Mouse (Mus musculus): ENCODE measurements around the gene Dhx40.

Gene Dhx40

DNA sequence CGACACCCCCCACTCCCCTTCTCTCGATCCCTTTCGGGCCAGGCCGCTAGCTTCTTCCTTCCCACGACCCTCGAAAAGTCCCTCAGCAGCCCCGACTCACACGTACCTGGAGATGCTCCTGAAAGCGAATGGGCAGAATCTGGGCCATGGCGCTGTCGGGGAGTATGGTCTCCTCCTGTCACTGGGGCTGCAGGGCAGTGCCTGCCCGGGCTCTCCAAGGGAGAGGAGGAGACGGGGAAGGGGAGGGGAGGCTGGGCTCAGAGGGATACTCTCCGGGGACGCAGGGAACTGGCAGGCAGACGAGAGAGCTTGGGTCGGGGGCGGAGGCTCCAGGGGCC is 50.4 kb downstream of the Dhx40 start:
- in situ Hi-C loops (cut with MboI, MseI) = loop anchor here in 1 of 2 experiments (10.0 kb wide), 1 partner anchor 238 kb away; the partner anchor contains the start of gene Ypel2

DNA sequence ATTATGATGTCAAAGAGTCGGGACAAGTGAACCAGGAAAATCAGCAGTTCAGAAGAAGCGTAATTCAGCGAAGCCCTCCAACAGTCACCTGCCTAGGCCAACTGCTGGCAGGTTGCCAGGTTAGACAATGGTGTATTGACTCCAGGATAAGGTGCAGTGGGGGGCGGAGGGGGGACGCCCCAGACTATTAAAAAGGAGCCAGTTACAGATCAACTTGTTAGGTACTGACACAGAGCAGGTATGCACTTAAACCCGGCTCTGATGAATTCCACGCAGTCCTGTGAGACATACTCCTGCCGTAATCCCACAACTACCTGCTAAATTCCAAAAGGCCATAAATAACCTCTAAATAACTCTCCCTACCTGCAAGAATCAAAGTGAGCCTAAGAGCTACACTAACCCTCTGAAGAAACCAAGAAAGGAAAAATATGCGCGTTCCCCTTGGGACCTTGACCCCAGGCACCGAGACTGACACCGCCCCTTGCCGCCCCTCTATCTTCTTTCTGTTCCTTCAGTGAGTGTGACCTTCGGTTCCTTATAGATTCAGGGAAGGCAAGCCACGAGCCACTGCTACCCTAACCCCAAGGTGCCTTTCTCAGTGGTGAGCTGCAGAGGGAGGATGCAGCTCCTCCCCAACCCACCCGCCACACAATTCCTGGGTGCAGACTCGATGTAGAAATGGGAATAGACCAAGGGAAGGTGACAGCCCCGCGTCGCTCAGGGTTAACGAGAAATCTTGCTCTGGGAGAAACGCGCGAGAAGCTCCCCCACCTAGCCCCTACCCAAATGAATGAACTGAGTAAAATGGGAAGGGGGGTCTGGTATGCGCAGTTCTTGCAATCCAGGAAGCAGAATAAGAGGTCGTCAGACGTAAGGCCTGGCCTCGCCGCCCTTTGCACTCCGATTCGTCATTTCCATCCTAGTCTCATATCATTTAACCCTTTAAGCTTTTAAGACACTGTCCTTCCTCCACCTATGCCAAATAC is 51.1 kb downstream of the Dhx40 start:
- in situ Hi-C loops (cut with MboI, MseI) = loop anchor here in 1 of 2 experiments (10.0 kb wide), 1 partner anchor 238 kb away; the partner anchor contains the start of gene Ypel2

DNA sequence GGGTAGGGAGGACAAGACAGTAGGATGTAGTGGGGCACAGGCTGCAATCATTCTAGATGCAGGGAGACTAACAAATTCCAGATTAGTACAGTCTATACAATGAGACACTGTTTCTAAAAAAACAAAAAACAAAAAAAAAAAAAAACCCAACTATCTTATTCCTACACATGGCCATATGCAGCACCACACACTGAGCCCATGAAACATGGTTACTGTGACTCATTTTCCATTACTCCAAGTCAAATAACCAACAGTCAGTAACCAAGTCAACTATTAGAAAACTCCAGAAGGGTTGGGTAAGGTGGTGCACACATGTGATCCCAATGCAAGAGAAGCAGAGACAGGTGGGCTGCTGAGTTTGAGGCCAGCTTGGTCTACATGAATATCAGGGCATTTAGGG is 55.1 kb downstream of the Dhx40 start:
- in situ Hi-C loops (cut with MboI, MseI) = loop anchor here in 1 of 2 experiments (10.0 kb wide), 1 partner anchor 242 kb away; the partner anchor contains the start of gene Ypel2

DNA sequence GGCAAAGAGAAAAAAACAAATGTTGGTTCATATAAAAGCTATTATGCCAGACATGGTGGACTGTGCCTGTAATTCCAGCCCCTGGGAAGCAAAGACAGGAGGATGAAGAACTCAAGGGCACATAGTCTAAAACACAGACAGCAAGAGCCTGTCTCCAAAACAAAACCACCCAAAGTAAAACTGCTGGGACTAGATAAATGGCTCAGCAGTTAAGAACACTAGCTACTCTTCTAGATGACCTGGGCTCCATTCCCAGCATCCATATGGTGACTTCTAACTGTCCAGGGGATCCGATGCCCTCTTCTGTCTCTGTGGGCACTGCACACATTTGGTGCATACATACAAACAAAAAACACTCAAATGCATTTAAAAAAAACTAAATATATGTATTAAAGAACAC is 56.5 kb downstream of the Dhx40 start:
- in situ Hi-C loops (cut with MboI, MseI) = loop anchor here in 1 of 2 experiments (10.0 kb wide), 1 partner anchor 244 kb away; the partner anchor contains the start of gene Ypel2

DNA sequence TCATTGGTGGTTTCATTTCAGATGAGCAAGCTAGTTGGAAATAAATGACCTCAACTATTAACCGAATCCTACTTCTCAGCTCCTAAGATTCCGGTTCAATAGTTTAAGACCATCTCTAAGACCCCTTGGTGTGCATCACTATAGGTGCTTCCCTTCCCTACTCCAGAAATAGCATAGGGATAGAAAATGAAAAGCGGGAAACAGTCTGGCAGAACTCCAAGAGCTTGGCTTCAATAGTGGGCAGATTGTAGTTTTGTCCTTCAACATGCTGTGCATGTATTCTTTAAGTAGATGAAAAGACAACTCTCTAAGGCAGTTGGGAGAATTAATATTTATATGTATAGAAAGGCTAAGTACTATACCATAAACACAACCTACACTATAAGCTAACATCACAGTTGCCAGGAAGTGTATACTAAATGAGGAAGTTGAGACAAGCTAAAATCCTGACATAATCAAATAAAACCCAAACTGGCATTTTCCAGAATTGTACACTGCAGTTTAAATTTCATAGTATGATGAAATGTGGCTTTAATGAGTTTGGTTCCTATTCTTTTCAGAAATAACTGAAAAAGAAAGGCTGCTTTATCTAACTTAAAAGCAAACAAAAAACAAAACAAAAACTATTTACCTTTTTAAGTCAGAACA is 57.6 kb downstream of the Dhx40 start:
- in situ Hi-C loops (cut with MboI, MseI) = loop anchor here in 1 of 2 experiments (10.0 kb wide), 1 partner anchor 245 kb away; the partner anchor contains the start of gene Ypel2

DNA sequence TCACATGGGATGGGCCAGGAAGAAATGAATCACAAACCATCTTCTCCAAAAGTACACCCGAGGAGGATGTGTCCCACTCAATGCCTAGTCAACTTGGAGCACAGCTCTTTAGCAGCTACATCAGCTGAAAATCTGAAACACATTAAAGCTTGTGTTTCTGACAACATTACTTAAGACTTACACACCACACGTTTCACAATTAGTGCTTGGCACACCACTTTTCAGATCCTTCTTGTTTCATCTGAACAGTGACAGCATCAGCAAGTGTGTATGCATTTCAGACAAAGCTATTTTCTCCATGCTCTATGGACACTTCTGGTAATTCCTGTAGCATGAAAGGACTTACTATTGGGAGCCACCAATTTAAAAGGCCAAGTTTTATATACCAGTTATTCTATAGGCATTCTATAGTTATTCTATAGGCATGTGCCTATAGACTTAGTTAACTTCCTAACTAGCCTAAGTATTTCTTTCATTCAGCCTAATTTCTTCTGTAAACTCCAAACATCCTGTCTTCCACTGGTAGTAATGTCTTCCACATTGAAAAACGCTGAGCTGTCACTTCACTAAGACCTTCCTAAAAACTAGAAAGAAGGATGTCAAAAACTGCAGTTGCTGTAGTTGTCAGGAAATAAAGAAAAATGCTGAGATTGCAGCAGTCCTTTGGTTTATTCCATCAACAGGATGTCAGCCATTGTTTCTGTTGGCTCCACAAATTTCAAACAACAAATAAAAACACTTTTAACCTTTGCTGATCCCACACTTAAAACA is 61.7 kb downstream of the Dhx40 start:
- in situ Hi-C loops (cut with MboI, MseI) = no loop called here

DNA sequence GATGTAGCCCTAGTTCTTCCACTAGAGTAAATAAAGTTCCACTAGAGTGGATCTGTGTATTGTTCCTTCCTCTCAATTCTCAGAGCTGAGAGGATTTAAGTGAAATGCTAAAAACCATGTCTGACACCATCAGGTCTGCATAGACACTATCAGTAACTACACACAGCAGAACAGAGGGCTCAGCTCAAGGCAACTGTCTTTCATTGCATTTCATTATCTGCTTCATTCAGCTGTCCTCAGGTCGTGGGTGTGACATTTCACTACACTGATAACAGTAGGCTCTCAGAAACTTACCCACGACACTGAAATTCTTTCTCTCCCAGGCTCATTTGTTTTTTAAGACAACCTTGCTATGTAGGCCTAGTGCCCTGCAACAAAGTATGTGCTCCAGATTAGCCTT is 64.9 kb downstream of the Dhx40 start:
- in situ Hi-C loops (cut with MboI, MseI) = loop anchor here in 1 of 2 experiments (5.0 kb wide), 1 partner anchor 95 kb away; no protein-coding TSS in a partner anchor

DNA sequence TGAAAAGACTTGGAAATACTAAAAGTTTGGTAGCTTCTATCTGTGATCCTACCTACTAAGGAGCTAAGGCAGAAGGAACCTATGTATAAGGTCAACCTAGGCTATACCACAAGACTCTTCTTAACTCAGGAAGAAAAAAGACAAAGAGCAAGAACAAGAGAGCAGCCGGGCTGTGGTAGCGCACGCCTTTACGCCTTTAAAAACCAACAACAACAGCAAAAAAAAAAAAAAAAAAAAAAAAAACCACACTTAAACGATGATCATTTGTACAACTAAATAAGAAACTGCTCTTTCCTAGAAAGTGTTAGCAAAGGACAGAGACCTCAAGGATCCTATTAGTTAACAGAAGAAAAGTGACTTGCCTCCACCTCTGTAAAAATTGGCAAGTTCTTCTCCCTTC is 66.0 kb downstream of the Dhx40 start:
- in situ Hi-C loops (cut with MboI, MseI) = loop anchor here in 1 of 2 experiments (5.0 kb wide), 1 partner anchor 96 kb away; no protein-coding TSS in a partner anchor

DNA sequence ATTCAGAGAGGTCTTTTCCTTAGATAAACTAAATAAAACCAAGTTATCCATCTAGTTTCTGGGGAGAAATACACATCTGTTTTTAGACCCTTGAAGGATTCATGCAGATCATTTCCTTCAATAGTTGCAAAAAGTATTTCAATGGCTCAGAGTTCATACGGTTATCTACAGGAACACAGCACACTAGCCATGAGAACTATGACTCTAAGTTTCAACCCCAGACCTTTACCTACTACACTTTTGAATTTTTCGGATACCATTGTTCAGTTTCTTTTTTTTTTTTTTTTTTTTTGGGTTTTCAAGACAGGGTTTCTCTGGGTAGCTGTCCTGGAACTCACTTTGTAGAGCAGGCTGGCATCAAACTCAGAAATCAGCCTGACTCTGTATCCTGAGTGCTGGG is 68.1 kb downstream of the Dhx40 start:
- in situ Hi-C loops (cut with MboI, MseI) = loop anchor here in 1 of 2 experiments (5.0 kb wide), 2 partner anchors 142 to 353 kb away; no protein-coding TSS in a partner anchor

DNA sequence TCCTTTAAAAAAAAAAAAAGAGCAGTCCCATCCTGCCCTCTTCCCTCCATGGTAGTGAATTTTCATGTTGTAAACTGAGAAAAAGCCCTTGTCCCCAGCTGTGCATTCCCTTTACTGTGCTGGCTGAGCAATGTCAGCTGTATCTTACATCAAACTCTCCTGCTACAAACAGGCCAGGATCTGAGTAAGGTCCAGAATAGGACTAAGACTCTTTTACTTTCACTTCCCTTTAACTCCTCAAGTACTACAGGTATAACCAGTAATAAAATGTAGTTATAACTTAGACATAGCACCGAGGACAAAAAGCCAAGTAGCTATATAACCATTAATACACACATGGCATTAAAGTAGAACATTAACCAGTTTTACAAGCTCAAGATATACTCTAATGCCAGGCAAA is 68.6 kb downstream of the Dhx40 start:
- in situ Hi-C loops (cut with MboI, MseI) = loop anchor here in 1 of 2 experiments (5.0 kb wide), 2 partner anchors 142 to 353 kb away; no protein-coding TSS in a partner anchor

DNA sequence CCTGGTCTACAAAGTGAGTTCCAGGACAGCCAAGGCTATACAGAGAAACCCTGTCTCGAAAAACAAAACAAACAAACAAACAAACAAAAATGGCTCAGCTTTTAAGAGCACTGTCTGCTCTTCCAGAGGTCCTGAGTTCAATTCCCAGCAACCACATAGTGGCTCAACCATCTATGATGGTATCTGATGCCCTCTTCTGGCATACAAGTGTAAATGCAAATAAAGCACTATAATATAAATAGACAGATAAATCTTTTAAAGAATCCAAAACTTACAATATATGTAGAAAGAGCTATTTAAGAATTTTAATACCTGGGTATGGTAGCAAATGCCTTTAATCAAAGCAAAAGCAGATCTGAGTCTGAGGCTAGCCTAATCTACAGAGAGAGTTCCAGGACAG is 69.2 kb downstream of the Dhx40 start:
- in situ Hi-C loops (cut with MboI, MseI) = loop anchor here in 1 of 2 experiments (5.0 kb wide), 2 partner anchors 141 to 354 kb away; no protein-coding TSS in a partner anchor

DNA sequence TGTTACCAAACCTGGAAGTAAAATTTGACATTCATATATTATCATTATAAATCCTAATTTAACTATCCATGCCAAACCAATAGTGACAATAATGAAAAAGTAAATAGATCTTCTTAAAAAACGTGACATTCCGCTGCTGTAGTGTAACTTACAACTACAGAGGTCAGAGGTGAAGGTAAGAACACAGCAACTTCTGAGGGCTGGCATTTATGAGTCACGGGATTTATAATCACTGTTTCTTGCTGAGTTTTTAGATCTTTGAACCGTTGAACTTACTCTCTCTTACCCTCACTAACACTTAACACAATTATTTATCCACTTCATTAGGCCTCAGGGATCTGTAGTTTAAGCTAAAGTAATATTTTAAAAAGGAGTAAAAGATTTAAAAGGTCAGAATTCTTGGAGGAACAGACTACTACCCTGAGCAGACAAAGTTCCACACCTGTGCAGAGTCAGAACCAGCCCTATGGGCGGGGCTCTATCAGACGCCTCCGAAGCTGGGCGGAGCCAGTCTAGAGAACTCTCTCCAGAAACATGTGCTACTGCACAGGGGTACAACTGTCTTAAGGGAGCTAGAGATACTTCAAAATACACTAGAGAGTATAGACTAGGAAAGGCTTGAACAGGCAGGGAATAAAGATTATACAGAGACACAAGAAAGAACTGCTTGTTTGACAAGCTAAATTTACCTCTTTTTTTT is 70.1 kb downstream of the Dhx40 start:
- in situ Hi-C loops (cut with MboI, MseI) = loop anchor here in 1 of 2 experiments (5.0 kb wide), 2 partner anchors 140 to 355 kb away; no protein-coding TSS in a partner anchor

DNA sequence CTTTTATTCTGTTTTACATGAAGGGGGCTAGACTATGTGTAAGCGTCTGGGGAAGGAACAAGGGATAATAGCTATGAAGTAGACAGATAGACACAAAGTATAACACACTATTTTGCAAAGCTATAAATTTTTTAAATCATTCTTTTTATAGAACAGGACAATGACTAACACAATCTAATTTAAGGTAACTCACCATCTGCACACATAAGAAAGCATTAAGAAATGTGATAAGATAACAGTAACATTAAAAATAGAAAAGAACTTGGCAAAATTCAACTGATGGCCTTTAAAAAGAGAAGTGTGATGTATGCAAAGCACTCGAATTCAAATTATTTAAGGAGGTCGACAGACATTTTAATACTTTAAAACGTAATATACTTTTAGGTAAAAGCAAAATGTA is 72.6 kb downstream of the Dhx40 start:
- in situ Hi-C loops (cut with MboI, MseI) = loop anchor here in 1 of 2 experiments (5.0 kb wide), 2 partner anchors 138 to 357 kb away; no protein-coding TSS in a partner anchor

DNA sequence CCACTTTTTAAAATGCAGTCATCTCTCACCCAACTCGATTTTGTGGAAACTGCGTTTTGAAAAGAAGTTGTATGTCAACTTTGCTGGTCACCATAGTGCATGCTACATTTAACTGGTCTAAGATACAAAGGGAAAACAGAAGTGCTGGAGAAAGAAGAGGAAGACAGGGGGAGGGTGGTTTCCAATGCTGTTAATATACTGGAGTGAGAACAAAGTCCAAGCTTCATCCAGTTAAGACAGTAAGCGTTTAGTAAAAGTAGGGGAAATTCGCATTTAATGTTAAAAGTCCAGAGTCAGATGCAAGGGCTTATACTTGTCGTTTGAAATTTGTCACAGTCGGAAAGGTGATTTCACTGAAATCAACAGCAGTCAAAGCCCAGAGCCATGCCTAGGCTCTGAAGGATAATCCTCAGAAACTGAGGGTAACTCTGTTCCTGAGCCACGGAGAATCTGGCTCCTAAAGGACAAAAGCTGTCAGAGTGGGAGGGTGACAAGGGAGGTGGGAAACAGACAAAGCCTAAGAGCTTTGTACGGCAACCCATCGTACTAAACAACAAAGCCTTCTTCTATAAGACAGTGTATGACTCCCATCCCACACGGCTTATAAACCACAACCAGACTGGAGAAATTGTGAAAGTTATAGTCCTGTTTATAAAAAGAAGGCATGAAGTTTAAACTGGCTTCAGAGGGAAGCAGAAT is 73.2 kb downstream of the Dhx40 start:
- in situ Hi-C loops (cut with MboI, MseI) = no loop called here

DNA sequence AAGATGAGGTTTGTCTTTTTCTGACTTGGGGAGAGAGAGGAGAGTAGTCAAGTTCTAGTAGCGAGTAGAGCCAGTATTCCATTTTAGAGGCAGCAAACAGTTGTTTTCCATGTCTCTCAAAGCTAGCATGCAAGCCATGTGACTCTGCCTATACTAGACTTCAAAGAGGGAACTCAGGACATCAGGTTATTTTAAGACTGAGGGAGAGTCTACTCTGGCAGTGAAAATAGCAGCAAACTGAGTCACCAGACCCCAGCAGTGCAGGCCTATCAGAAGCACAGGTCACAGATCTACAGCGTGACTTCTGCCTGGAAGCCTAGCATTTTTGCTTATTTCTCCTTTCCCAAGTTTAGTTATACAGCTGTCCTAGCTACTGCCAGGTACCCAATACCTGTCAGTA is 76.1 kb downstream of the Dhx40 start:
- in situ Hi-C loops (cut with MboI, MseI) = no loop called here

DNA sequence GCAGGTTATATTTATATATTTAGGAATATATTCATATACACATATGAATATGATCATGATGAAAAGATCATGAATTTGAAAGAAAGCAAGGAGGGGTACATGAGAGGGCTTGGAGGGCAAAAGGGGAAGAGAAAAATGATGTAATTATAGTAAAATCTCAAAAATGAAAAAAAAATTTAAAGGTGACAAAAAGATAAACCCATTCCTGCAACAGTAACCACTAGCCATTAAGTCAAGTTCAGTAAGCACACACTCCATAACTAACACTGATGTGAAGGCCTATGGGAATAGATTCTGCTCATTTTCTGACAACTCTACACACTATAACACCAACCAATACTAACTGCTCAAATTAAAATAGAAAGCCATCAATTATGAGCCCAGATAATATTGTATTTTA is 81.9 kb downstream of the Dhx40 start:
- in situ Hi-C loops (cut with MboI, MseI) = loop anchor here in 1 of 2 experiments (5.0 kb wide), 1 partner anchor 57 kb away; no protein-coding TSS in a partner anchor

DNA sequence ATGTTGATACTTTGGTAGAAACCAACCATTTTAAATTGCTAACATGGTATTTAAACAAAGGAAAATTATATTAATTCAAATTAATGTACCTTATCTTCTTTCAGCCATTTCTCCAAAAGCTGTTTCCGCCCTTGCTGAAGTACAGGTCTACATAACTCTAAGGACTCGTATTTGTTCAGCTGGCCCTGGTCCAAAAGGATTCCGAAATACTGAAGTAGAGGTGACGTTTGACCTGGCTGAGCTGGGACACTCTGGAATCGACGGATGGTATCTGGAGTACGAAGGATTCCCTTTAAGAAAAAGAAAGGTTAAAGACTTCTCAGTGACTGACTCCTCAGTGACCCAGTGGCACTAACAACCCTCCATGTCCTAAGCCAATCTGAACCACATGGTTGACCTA is 82.6 kb downstream of the Dhx40 start:
- in situ Hi-C loops (cut with MboI, MseI) = loop anchor here in 1 of 2 experiments (5.0 to 25.0 kb wide), 2 partner anchors 57 to 413 kb away; no protein-coding TSS in a partner anchor

DNA sequence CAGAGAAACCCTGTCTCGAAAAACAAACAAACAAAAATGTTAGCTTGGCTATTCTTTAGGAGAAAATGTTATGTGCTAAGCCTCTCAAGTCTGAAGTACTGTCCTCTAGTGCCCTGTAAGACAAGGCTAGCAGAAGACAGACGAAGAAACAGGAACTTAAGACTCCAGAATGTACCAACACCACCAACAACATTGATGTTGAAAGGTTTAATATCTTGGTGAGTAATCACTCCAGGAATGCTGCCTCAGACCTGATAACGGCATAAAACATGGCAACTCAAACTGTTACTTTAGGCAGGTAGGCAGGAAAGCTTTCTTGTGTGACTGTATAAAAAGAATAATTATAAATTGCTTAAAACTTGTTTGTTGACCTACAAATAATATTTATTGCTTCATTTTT is 83.5 kb downstream of the Dhx40 start:
- in situ Hi-C loops (cut with MboI, MseI) = loop anchor here in 1 of 2 experiments (25.0 kb wide), 1 partner anchor 412 kb away; no protein-coding TSS in a partner anchor

DNA sequence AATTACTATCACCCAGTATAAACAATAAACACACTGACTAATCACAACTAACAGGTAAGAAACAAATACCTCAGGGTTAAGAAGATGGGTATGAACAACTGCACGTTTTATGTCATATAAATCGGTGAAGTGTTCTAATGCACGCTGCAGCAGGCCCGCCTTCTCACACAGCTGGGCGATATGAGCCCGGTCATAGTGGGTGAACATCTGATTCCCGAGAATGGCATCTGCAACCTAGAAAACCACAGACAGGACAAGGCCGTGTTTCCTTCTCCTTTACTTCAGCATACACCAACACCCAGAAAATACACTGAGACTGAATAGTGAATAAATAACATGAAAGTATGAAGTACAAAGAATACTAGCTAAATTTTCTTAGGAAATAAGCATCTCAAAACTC is 88.2 kb downstream of the Dhx40 start:
- in situ Hi-C loops (cut with MboI, MseI) = loop anchor here in 1 of 2 experiments (25.0 kb wide), 1 partner anchor 407 kb away; no protein-coding TSS in a partner anchor

Data from T-helper 17 cell (primary cell).